Mouse (Mus musculus) frontal cortex, postnatal 25 days (tissue): ENCODE measurements at regions not wholly inside any gene's neighbourhood (a gene's known extent, or its start where the extent isn't known, plus 50 kb on each side); places are given as distances from the start of the nearest gene placed in this dataset.

Experiments used
- DNase-seq, 2 experiments: peaks; one replicate each; pipeline ENCODE4 v3.0.0; 2022; ENCODE audit warnings: low spot score in 2 of 2

- DNase-seq: no peak
Measured at GRCm38 (mm10) chr4:87718166-87718805, 314.9 kb downstream of the Mllt3 start.

DNA sequence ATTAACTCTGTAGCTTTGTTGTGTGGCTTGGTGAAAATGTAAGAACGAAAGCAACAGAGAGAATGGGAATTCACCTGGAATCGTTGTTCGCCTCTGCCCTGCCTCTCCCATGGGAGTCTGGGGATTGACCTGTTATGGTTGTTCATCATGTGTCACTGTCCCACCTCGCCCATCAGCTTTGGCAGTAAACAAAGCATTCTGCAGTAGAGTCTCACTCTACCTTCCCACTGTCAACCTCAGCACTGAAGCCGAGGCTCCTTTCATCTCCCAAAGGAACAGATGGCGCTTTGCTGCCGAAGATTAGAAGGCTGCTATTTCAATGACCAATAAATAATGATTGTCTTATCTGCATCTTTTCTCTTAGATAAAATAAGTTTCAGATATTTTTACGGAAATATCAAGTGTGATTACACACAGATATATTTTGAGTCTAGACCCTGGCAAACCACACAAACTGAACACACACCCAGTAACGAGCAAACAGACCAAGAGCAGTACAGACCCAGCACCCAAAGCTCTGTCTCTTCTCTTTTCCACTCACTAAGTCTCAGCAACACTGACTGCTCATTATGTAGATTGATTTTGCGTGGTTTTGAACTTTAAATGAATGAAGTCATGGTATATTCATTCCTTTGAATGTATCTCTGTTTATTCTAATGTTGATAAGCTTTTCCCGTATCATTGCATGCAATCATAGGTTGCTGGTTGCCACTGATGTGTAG, 317.8 kb downstream of the Mllt3 start:
- no peak for DNase-seq

GRCm38 (mm10) chr4:87712691-87713090, 320.5 kb downstream of the Mllt3 start:
- no peak for DNase-seq

- no peak for DNase-seq
Measured at GRCm38 (mm10) chr4:87712286-87712685, 320.9 kb downstream of the Mllt3 start.

DNA sequence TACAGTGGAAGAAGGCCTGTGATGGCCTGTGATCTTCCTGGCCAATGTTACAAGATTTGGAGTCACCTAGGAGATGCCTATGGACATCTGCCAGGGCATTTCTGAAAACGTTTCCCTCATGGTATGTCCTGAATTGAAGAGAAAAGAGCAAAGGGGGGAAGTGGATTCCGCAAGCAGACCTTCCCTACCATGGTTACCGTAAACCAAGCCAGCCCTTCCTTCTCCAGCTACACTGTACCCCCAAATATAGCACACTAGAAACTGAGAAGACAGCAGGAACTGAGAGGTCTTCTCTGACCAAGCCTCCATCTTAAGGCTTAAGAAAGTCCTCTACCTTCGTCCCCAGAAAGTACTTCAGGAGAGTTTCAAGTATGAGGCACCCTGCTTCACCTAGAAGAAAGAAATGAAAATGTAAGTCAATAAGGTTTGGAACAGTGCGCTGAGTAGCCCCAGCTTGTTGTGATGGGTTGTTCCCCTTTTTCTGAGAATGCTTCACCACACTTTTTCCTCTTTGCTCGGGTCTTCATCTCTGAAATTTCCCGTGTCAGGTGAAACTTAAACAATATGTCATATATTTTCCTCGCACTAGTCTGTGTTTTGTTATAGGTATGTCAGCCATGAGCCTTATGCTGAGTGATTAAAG, 321.9 kb downstream of the Mllt3 start:
- no peak for DNase-seq

GRCm38 (mm10) chr4:87708981-87709645, 324.1 kb downstream of the Mllt3 start:
- no peak for DNase-seq

- DNase-seq: no peak
Measured at GRCm38 (mm10) chr4:87707386-87707785, 325.8 kb downstream of the Mllt3 start.

DNA sequence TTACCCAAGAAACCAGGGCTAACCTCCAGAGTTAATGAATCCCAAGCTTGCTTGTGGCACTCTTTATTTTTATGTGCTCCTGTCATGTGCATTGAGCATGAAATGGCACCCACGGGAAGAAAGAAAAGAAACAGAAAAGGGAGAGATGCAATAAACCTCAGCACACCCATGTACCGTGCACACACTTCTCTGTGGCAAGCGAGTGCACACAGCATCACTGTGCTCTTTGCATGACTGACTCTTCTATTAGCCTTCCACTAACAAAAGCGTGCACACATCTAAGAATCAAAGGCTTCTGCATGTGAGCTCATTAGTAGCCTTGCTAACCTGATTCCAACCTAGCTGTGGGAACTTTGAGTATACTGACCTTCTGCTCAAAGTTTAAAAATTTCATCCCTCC, 330.3 kb downstream of the Mllt3 start:
- no peak for DNase-seq

DNA sequence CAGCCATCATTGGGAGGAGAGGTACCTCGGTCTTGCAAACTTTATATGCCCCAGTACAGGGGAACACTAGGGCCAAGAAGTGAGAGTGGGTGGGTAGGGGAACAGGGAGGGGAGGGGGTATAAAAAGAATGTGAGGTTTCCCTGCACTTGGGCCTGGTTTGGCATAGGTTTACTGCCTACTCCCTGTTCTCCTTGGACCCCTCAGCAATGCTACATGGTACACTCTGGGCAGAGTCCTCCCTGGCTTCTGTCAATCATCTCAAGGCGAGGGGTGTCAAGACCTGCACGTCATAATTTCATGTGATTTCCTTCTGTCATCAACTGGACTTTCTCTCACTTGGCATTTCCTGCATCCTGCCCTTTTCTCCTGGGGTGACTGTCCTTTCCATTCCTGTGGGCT, 330.9 kb downstream of the Mllt3 start:
- no peak for DNase-seq

- no peak for DNase-seq
Measured at GRCm38 (mm10) chr4:87701024-87701423, 332.1 kb downstream of the Mllt3 start.

- no peak for DNase-seq
Measured at GRCm38 (mm10) chr4:87700508-87700907, 332.7 kb downstream of the Mllt3 start.

- DNase-seq: no peak
Measured at GRCm38 (mm10) chr4:87699586-87699985, 333.6 kb downstream of the Mllt3 start.

DNA sequence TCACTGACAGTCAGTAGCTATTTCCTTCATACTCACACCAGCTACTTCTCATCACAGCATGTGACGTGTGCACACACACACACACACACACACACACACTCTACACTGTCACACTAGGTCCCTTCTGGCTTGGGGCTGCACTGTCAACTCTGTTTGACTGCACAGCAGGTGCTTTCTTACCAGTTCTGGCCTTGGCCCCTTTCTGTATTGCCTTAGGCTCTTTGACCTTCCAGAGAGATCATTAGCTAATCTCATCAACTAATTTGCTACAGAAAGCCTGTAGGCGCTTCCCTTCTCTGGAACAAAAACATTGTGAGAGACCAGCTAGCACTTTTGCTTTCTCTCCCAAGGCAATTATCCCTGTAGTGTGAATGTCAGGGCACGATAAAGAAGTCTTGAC, 334.4 kb downstream of the Mllt3 start:
- DNase-seq: no peak

- DNase-seq: no peak
Measured at GRCm38 (mm10) chr4:87696921-87697320, 336.2 kb downstream of the Mllt3 start.

DNA sequence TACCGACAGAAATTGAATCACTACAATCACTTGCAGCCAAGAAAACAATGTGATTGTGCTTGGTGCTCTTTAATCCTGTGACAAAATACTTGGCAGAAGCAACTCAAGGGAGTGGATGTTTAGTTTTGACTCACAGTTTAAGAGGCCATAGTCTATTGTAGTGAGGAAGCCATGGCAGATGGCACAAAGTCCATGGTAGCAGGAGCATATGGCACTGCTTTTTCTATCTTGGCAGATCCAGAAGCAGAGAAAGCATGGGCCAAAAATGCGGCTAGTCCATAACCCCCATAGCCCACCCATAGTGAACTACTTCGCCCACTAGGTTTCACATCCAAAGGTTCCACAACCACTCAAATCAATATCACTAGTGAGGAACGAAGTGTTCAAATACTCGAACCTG, 337.4 kb downstream of the Mllt3 start:
- DNase-seq: no peak

GRCm38 (mm10) chr4:87692741-87693140, 340.4 kb downstream of the Mllt3 start:
- DNase-seq: no peak

DNA sequence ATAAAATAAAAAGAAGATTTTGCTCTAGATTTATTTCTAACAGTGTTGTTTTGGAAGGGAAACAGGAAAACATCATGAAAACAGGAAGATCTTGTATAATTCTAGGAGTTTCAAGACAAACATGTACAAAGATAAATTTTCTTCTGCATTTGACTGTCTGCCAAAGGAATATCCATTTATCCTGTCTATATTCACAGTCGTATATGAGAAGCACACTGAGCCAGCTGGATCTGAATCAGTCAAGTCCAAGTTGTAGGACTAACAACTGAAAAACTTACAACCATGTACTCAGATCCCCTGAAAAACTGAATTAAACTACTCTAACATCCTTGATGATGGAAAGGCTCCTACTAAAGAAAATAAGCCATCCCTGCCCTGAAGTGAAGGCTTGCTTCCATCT, 348.2 kb downstream of the Mllt3 start:
- no peak for DNase-seq

- no peak for DNase-seq
Measured at GRCm38 (mm10) chr4:87682783-87683182, 350.4 kb downstream of the Mllt3 start.

DNA sequence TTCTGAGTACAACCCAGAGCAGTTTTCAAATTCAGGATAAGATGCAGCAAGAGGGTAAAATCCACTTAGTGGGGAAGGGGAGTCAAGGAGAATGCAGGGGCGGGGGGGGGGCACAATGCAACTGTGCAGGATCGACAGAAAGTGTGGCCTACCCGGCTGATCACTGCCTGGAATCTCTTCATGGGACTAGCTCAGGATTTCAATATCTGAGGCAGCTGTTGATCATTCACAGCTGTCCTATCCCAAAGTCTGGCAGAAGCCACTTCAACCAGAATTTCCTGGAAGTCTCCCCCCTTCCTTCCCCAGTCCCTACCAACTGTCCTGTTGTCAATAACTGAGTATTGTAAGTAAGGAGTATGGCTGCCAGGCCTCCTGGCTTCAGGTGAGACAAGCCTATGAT, 362.1 kb downstream of the Mllt3 start:
- no peak for DNase-seq

DNA sequence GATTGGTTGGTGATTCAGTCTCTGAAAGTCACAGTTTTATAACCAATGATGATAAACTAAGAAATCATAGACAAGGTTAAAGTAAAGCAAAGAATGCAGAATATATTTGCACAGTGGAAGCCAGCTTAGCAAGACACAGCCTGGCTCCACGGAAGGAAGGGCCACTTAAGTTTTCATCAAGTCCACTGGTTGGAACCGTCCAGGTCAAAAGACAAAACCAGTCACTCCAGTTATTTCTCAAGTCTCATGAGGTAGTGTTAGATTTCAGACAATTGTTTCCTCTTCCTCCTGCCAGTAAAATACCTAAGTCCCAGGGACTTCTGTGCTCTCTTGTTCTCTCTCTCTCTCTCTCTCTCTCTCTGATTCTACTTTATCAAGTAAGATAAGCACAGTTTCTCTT, 363.0 kb downstream of the Mllt3 start:
- DNase-seq: no peak

GRCm38 (mm10) chr4:87669480-87669879, 363.7 kb downstream of the Mllt3 start:
- no peak for DNase-seq

DNA sequence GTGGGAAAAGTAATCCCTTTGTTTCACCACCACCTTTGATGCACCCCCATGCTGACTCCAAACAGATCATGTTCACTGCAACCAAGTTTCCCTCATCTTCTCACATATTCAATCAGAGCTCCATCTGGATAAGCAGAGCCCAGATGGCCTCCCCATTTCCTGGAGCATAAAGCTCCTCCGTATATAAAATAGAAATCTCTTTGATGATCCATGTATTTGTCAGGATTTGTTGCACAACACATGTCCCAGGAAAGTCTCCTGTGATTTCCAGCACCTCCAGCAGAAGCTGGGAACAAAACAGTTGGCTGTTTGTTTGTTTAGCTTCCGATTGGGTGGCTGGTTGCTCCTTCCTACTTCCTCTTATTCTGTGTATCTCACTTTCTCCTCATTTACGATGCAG, 364.9 kb downstream of the Mllt3 start:
- DNase-seq: no peak
